30 mouse cellular contexts compared by ENCODE assay signal in the genomic region with DNA sequence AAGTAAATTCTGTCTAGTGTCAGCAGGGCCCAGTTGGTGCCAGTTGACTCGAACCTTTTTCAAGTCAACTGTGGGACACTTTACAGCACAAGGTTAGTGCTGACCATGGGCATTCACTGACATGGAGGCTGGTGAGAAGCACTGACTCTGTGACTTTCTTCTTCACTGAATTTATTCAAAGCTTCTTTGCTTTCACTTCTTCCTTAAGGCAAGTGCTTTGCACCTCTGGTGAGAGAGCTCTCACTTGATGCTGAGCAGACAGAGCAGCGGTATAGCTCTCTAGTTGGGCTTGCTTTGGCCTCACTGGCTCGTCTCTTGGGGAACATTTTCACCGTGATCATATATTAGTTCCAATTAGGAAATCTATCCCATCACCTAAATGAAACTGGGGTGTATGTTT. TPM values are rescaled to one million over a fixed set of nuclear protein-coding genes. Genes with fewer than 3 reads are reported as not detected.
"Had no signal": no experiment of that assay in that cellular context is flagged by ENCODE, and none has a peak within 500 bp of the region (broad histone marks: within the 10 kb centered on the region; RNA-seq: fewer than 3 reads in every experiment).

No protein-coding gene starts in this region.

- H3K9ac ChIP-seq: limb, embryonic 13.5 days; liver, embryonic 12.5 days; liver, embryonic 15.5 days; lung, embryonic 15.5 days; midbrain, embryonic 13.5 days; neural tube, embryonic 13.5 days; stomach, embryonic 15.5 days had no signal

- H3K27me3 ChIP-seq: limb, embryonic 13.5 days; liver, embryonic 12.5 days; liver, embryonic 15.5 days; lung, embryonic 15.5 days; midbrain, embryonic 13.5 days; neural tube, embryonic 13.5 days; stomach, embryonic 15.5 days had no signal

- ATAC-seq: liver, embryonic 12.5 days; midbrain, embryonic 13.5 days; midbrain, embryonic 16.5 days had no signal

- H3K36me3 ChIP-seq: limb, embryonic 10.5 days; limb, embryonic 13.5 days; liver, embryonic 12.5 days; liver, embryonic 15.5 days; lung, embryonic 15.5 days; midbrain, embryonic 10.5 days; midbrain, embryonic 13.5 days; neural tube, embryonic 13.5 days; stomach, embryonic 15.5 days had no signal

- H3K4me1 ChIP-seq: limb, embryonic 10.5 days; liver, embryonic 12.5 days; liver, embryonic 15.5 days; lung, embryonic 15.5 days; midbrain, embryonic 10.5 days; midbrain, embryonic 13.5 days; neural tube, embryonic 13.5 days; stomach, embryonic 15.5 days had no signal

- H3K4me3 ChIP-seq: layer of hippocampus, adult 2 months; limb, embryonic 10.5 days; limb, embryonic 13.5 days; liver, embryonic 12.5 days; liver, embryonic 15.5 days; lung, embryonic 15.5 days; megakaryocyte, embryonic 14.5 days; midbrain, embryonic 10.5 days; midbrain, embryonic 13.5 days; myocyte; neural tube, embryonic 13.5 days; stomach, embryonic 15.5 days had no signal

- DNase-seq: kidney, adult 2 months; kidney, postnatal 25 days; layer of hippocampus, adult 9-11 months; liver; lung, adult 18-20 months; lung, postnatal 10 days; lung, postnatal 36 days; thymus, adult 18-20 months; thymus, postnatal 36 days had no signal

- H3K27ac ChIP-seq: kidney, postnatal 0 days; layer of hippocampus, adult 2 months; limb, embryonic 10.5 days; limb, embryonic 13.5 days; liver, embryonic 12.5 days; liver, embryonic 15.5 days; lung, embryonic 15.5 days; midbrain, embryonic 10.5 days; midbrain, embryonic 13.5 days; neural tube, embryonic 13.5 days; stomach, embryonic 15.5 days had no signal

- H3K9me3 ChIP-seq: limb, embryonic 10.5 days; limb, embryonic 13.5 days; liver, embryonic 12.5 days; liver, embryonic 15.5 days; lung, embryonic 15.5 days; megakaryocyte, embryonic 14.5 days; midbrain, embryonic 10.5 days; midbrain, embryonic 13.5 days; neural tube, embryonic 13.5 days; stomach, embryonic 15.5 days had no signal

- H3K4me2 ChIP-seq: limb, embryonic 13.5 days; liver, embryonic 12.5 days; liver, embryonic 15.5 days; lung, embryonic 15.5 days; midbrain, embryonic 13.5 days; neural tube, embryonic 13.5 days; stomach, embryonic 15.5 days had no signal

RNA-seq across cellular contexts. Expression of a gene that starts 23.7 kb away (rescaled TPM):
- polyA plus RNA-seq: limb, embryonic 10.5 days; lung, embryonic 15.5 days; midbrain, embryonic 10.5 days; myocyte; neural tube, embryonic 13.5 days had no signal

RNA-seq across cellular contexts. Expression of a gene that starts 35.7 kb away (rescaled TPM):
- total RNA-seq: layer of hippocampus, adult 2 months; layer of hippocampus, postnatal 25 days; left cerebral cortex, adult 18-20 months; left cerebral cortex, postnatal 25 days had no signal
- polyA plus RNA-seq: kidney, embryonic 14.5 days; kidney, postnatal 0 days; limb, embryonic 10.5 days; limb, embryonic 13.5 days; liver, embryonic 12.5 days; liver, embryonic 15.5 days; lung, embryonic 15.5 days; midbrain, embryonic 10.5 days; midbrain, embryonic 13.5 days; midbrain, embryonic 16.5 days; myocyte; neural tube, embryonic 13.5 days; small intestine, adult 2 months; stomach, embryonic 15.5 days; urinary bladder, adult 2 months had no signal

RNA-seq across cellular contexts. Expression of a gene that starts 42.2 kb away (rescaled TPM):
- total RNA-seq: layer of hippocampus, adult 2 months; layer of hippocampus, postnatal 25 days; left cerebral cortex, adult 18-20 months; left cerebral cortex, postnatal 25 days; monocyte, adult 5-6 weeks had no signal
- polyA plus RNA-seq: kidney, embryonic 14.5 days; limb, embryonic 10.5 days; midbrain, embryonic 10.5 days; midbrain, embryonic 13.5 days; myocyte; neural tube, embryonic 13.5 days; small intestine, adult 2 months had no signal
